Mouse (Mus musculus): ENCODE results near the gene Bloc1s5.

The Bloc1s5 gene

DNA sequence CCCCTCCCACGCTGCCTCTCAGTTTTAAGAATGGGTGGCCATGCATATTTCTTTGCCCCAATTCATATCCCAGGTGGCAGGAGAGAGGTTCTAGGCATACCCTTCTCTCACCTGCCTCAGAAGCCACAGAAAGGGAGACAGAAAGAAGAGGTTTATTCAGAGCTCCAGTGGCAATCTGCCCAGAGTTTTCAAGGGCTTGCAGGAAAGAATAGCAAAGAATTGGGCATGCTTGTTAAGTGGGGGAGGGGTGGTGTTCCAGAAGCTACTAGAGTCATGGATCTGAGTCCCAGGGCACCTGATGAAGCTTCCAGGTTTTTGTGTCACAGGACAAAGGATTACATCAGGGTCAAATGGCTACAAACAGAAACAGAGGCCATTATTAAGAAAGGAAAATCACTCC is 61.6 kb downstream of the Bloc1s5 start:
- no peak for DNase-seq (ENCODE audit: low read depth in 1 of 2, low spot score in 2 of 2)

- DNase-seq (ENCODE audit: low read depth in 1 of 2, low spot score in 2 of 2): no peak
These were observed 69.7 kb downstream of the Bloc1s5 start for GRCm38 (mm10) chr13:38565245-38565644.

- no peak for DNase-seq (ENCODE audit: low read depth in 1 of 2, low spot score in 2 of 2)
These were observed 80.3 kb downstream of the Bloc1s5 start for GRCm38 (mm10) chr13:38554611-38555010.

- no peak for DNase-seq (ENCODE audit: low read depth in 1 of 2, low spot score in 2 of 2)
These were observed 80.7 kb downstream of the Bloc1s5 start for GRCm38 (mm10) chr13:38554210-38554609.

GRCm38 (mm10) chr13:38548681-38549080 is 86.2 kb downstream of the Bloc1s5 start:
- DNase-seq (ENCODE audit: low read depth in 1 of 2, low spot score in 2 of 2): no peak

DNA sequence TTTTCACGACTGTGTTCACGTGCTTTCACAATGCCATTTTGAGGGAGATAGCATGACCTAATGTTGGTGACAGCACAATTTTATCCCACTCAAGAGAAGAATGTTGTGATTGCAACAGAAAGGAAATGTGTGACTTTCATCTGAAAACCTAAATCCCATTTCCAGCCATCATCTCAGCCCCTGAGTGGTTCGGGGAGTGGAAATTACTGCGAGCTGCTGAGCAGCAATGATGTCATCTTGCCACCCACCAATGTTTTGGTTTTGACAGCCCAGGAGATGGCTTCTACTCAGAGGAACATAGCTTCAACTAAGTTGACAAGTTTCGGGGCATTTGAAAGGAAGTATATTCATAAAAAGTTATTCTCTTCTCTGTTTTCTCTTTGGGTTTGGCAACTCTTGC is 87.2 kb downstream of the Bloc1s5 start:
- no peak for DNase-seq (ENCODE audit: low read depth in 1 of 2, low spot score in 2 of 2)

GRCm38 (mm10) chr13:38546754-38547153 is 88.2 kb downstream of the Bloc1s5 start:
- DNase-seq (ENCODE audit: low read depth in 1 of 2, low spot score in 2 of 2): no peak

DNA sequence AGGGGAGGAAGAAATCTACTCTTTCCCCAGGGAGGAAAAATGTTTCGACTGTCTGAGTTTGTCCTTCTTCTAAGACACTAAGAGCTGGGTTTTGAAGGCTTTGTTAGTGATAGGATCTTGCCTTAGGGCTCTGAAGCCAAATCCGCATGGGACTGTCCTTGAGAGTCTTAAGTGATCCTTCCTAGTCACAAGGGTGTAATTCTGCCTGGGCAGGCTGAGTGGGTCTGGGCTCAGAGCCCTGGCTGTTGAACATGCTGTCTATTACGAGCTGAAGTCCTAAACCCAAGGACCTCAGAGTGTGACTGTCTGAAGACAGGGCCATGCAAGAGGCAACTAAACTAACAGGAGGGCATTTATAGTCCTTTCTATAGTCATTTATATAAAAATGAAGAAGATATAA is 89.4 kb downstream of the Bloc1s5 start:
- no peak for DNase-seq (ENCODE audit: low read depth in 1 of 2, low spot score in 2 of 2)

- DNase-seq (ENCODE audit: low read depth in 1 of 2, low spot score in 2 of 2): no peak
These were observed 90.0 kb downstream of the Bloc1s5 start for GRCm38 (mm10) chr13:38544769-38545445.

DNA sequence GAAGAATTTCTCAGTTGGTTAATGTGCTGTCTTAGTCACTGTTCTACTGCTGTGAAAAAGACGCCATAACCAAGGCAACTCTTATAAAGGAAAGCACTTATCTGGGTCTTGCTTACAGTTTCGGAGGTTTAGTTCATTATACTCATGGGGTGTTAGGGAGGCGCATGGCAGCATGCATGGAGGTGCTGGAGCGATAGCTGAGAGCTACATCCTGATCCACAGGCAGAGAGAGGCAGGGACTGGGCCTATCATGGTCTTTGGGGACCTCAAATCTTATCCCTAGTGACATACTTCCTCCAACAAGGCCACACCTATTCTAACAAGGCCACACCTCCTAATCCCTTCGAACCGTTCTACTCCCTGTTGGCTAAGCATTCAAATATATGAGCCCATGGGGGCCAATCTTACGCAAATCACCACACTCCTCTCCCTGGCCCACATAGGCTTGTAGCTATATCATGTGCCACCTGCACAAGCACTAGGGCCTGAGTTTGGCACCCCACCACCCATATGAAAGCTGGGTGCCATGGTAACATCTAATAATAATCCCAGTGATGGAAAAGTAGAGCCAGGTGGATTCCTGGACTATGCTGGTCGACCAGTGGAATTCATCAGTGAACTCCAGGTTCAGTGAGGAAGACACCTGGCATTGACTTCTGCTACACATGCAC is 91.3 kb downstream of the Bloc1s5 start:
- DNase-seq (ENCODE audit: low read depth in 1 of 2, low spot score in 2 of 2): no peak
